Mouse (Mus musculus): ENCODE data around the gene Gm38655. TPM values are rescaled to one million over a fixed set of nuclear protein-coding genes. Genes with fewer than 3 reads are reported as not detected.
A peak's percentile ranks its signal among the peaks of the same experiment; 100 is the strongest.
"Not testable (repeated sequence)": the region's sequence is repeated elsewhere in the genome, so short reads cannot be mapped to it uniquely, and the experiment has no call there.

Gene Gm38655
- polyA plus RNA-seq, 1 experiment from 2014 or later: not detected

- H3K36me3 ChIP-seq: peaks cover 32% of the 10 kb centered on the region
- no peaks in the 10 kb centered on the region for H3K9me3 ChIP-seq (replicated peaks)
- no peak overlapping the region for H3K27ac ChIP-seq (replicated peaks)
- 77% methylated on average over 7 of the region's 7 CpGs for WGBS
- H3K27me3 ChIP-seq (ENCODE audit: low read depth, poor library complexity, severe bottlenecking): no peaks in the 10 kb centered on the region
- no peaks in the 10 kb centered on the region for H3K4me1 ChIP-seq
- no peak overlapping the region for H3K4me3 ChIP-seq
- DNase-seq (ENCODE audit: low spot score): no peak
These were observed 11.9 kb downstream of the Gm38655 start for GRCm38 (mm10) chr17:25163387-25163786.

- H3K9me3 ChIP-seq (replicated peaks): no peaks in the 10 kb centered on the region
- peaks cover 43% of the 10 kb centered on the region for H3K36me3 ChIP-seq
- DNase-seq (ENCODE audit: low spot score): no peak
- H3K4me1 ChIP-seq: no peaks in the 10 kb centered on the region
- H3K4me3 ChIP-seq: no peak within 1 kb of the TSS
- H3K27me3 ChIP-seq (ENCODE audit: low read depth, poor library complexity, severe bottlenecking): no peaks in the 10 kb centered on the region
- WGBS: 85% methylated on average over 1 of the region's 1 CpGs
- no peak within 1 kb of the TSS for H3K27ac ChIP-seq (replicated peaks)
These were observed 13.1 kb downstream of the Gm38655 start, which contains the start of gene Ccdc154 for GRCm38 (mm10) chr17:25162161-25162560. Ccdc154 (plus strand) TSS chr17:25162461.

- Histone ChIP-seq H3K36me3 (peaks cover 35% of the 10 kb centered on the region), H3K27ac (replicated peaks) (no peak overlapping the region), H3K9me3 (replicated peaks) (no peaks in the 10 kb centered on the region), H3K4me3 (no peak overlapping the region), H3K27me3 (ENCODE audit: low read depth, poor library complexity, severe bottlenecking) (no peaks in the 10 kb centered on the region), H3K4me1 (no peaks in the 10 kb centered on the region)
- 71% methylated on average over 4 of the region's 4 CpGs for WGBS
- DNase-seq (ENCODE audit: low spot score): no peak
These were observed 35.3 kb downstream of the Gm38655 start for GRCm38 (mm10) chr17:25139960-25140359.

GRCm38 (mm10) chr17:25138803-25139202 lies 36.5 kb downstream of the Gm38655 start:
- Histone ChIP-seq H3K36me3 (0 out of 2 replicates have a peak, but pooled peaks cover 28% of the 10 kb centered on the region), H3K4me1 (peaks cover 10% of the 10 kb centered on the region), H3K27me3 (ENCODE audit: low read depth, poor library complexity, severe bottlenecking) (no peaks in the 10 kb centered on the region), H3K4me3 (no peak overlapping the region), H3K27ac (replicated peaks) (no peak overlapping the region), H3K9me3 (replicated peaks) (no peaks in the 10 kb centered on the region)
- DNase-seq (ENCODE audit: low spot score): no peak
- 93% methylated on average over 1 of the region's 1 CpGs for WGBS

- 0 out of 2 replicates have a peak, but pooled peaks cover 15% of the 10 kb centered on the region for H3K36me3 ChIP-seq
- H3K9me3 ChIP-seq (replicated peaks): no peaks in the 10 kb centered on the region
- H3K27me3 ChIP-seq (ENCODE audit: low read depth, poor library complexity, severe bottlenecking): no peaks in the 10 kb centered on the region
- DNase-seq (ENCODE audit: low spot score): no peak
- no peak overlapping the region for H3K4me3 ChIP-seq
- no peak overlapping the region for H3K27ac ChIP-seq (replicated peaks)
- peaks cover 12% of the 10 kb centered on the region for H3K4me1 ChIP-seq
- WGBS: 90% methylated on average over 6 of the region's 6 CpGs
These were observed 39.6 kb downstream of the Gm38655 start for GRCm38 (mm10) chr17:25135622-25136021.

- 0 out of 2 replicates have a peak, but pooled peaks cover 8% of the 10 kb centered on the region for H3K36me3 ChIP-seq
- under 1% methylated on average over 40 of the region's 40 CpGs for WGBS
- peak within 1 kb of the TSS; percentile 85 for H3K4me3 ChIP-seq
- no peaks in the 10 kb centered on the region for H3K27me3 ChIP-seq (ENCODE audit: low read depth, poor library complexity, severe bottlenecking)
- H3K9me3 ChIP-seq (replicated peaks): no peaks in the 10 kb centered on the region
- peak; percentile 93 for DNase-seq (ENCODE audit: low spot score)
- H3K4me1 ChIP-seq: peaks cover 12% of the 10 kb centered on the region
- peak within 1 kb of the TSS; percentile 83 for H3K27ac ChIP-seq (replicated peaks)
These were observed 42.0 kb downstream of the Gm38655 start, which contains the start of gene Clcn7 for GRCm38 (mm10) chr17:25133275-25133698. Clcn7 (plus strand) TSS chr17:25133391.

- Histone ChIP-seq H3K4me3 (no peak overlapping the region), H3K9me3 (replicated peaks) (no peaks in the 10 kb centered on the region), H3K4me1 (peaks cover 14% of the 10 kb centered on the region), H3K27me3 (ENCODE audit: low read depth, poor library complexity, severe bottlenecking) (no peaks in the 10 kb centered on the region), H3K27ac (replicated peaks) (no peak overlapping the region), H3K36me3 (no peaks in the 10 kb centered on the region)
- DNase-seq (ENCODE audit: low spot score): no peak
- WGBS: 93% methylated on average over 1 of the region's 1 CpGs
These were observed 45.2 kb downstream of the Gm38655 start for GRCm38 (mm10) chr17:25130060-25130459.

- H3K27me3 ChIP-seq (ENCODE audit: low read depth, poor library complexity, severe bottlenecking): peaks cover 3% of the 10 kb centered on the region; the same call in 1 of the 2 replicates
- 84% methylated on average over 9 of the region's 9 CpGs for WGBS
- DNase-seq (ENCODE audit: low spot score): no peak
- no peaks in the 10 kb centered on the region for H3K9me3 ChIP-seq (replicated peaks)
- peaks cover 3% of the 10 kb centered on the region; the same call in 1 of the 2 replicates for H3K4me1 ChIP-seq
- H3K27ac ChIP-seq (replicated peaks): no peak overlapping the region
- no peak overlapping the region for H3K4me3 ChIP-seq
- no peaks in the 10 kb centered on the region for H3K36me3 ChIP-seq
These were observed 47.6 kb downstream of the Gm38655 start for GRCm38 (mm10) chr17:25127681-25128080.

GRCm38 (mm10) chr17:25127079-25127478 lies 48.2 kb downstream of the Gm38655 start:
- no peak for DNase-seq (ENCODE audit: low spot score)
- Histone ChIP-seq H3K27me3 (ENCODE audit: low read depth, poor library complexity, severe bottlenecking) (peaks cover 3% of the 10 kb centered on the region; the same call in 1 of the 2 replicates), H3K27ac (replicated peaks) (no peak overlapping the region), H3K4me3 (no peak overlapping the region), H3K4me1 (peaks cover 3% of the 10 kb centered on the region; the same call in 1 of the 2 replicates), H3K36me3 (no peaks in the 10 kb centered on the region), H3K9me3 (replicated peaks) (no peaks in the 10 kb centered on the region)
- 64% methylated on average over 8 of the region's 8 CpGs for WGBS

- H3K36me3 ChIP-seq; H3K9me3 ChIP-seq (replicated peaks); H3K4me3 ChIP-seq; DNase-seq (ENCODE audit: low spot score); H3K27ac ChIP-seq (replicated peaks); H3K4me1 ChIP-seq; H3K27me3 ChIP-seq (ENCODE audit: low read depth, poor library complexity, severe bottlenecking): not testable (repeated sequence)
- 68% methylated on average over 3 of the region's 3 CpGs for WGBS
These were observed 49.7 kb downstream of the Gm38655 start for GRCm38 (mm10) chr17:25125442-25126060.

- 28% methylated on average over 7 of the region's 7 CpGs for WGBS
- H3K27ac ChIP-seq (replicated peaks): no peak overlapping the region
- no peak overlapping the region for H3K4me3 ChIP-seq
- peaks cover 3% of the 10 kb centered on the region; the same call in 1 of the 2 replicates for H3K27me3 ChIP-seq (ENCODE audit: low read depth, poor library complexity, severe bottlenecking)
- no peak for DNase-seq (ENCODE audit: low spot score)
- peaks cover 3% of the 10 kb centered on the region; the same call in 1 of the 2 replicates for H3K4me1 ChIP-seq
- no peaks in the 10 kb centered on the region for H3K36me3 ChIP-seq
- H3K9me3 ChIP-seq (replicated peaks): no peaks in the 10 kb centered on the region
These were observed 51.3 kb downstream of the Gm38655 start for GRCm38 (mm10) chr17:25123979-25124378.

Measured in midbrain, embryonic 10.5 days (tissue).